17 mouse cellular contexts compared by ENCODE assay signal in genomic region chr14:36414180-36414579, GRCm38 (mm10).
"Had no signal": no experiment of that assay in that cellular context is flagged by ENCODE, and none has a peak within 500 bp of the region (broad histone marks: within the 10 kb centered on the region; RNA-seq: fewer than 3 reads in every experiment).

No protein-coding gene starts in this region.

- H3K9ac ChIP-seq: liver, embryonic 13.5 days; liver, embryonic 15.5 days; liver, postnatal 0 days; lung, embryonic 15.5 days; neural tube, embryonic 13.5 days; stomach, embryonic 15.5 days had no signal

- H3K4me3 ChIP-seq: liver, embryonic 13.5 days; liver, embryonic 15.5 days; lung, embryonic 15.5 days; megakaryocyte, embryonic 14.5 days; neural tube, embryonic 13.5 days; stomach, embryonic 15.5 days had no signal

- H3K4me2 ChIP-seq: liver, embryonic 13.5 days; liver, embryonic 15.5 days; lung, embryonic 15.5 days; neural tube, embryonic 13.5 days; stomach, embryonic 15.5 days had no signal

- H3K4me1 ChIP-seq: liver, embryonic 13.5 days; liver, embryonic 15.5 days; lung, embryonic 15.5 days; megakaryocyte, embryonic 14.5 days; stomach, embryonic 15.5 days had no signal

- ATAC-seq: liver, postnatal 0 days; lung, postnatal 0 days had no signal

- DNase-seq: liver, embryonic 13.5 days; liver, postnatal 0 days; lung, adult 2 months; lung, postnatal 14 days; lung, postnatal 36 days; right cerebral cortex, postnatal 14 days; thymus, adult 2 months; thymus, postnatal 25 days; thymus, postnatal 4 days had no signal

- H3K27me3 ChIP-seq: liver, embryonic 13.5 days; liver, embryonic 15.5 days; lung, embryonic 15.5 days; megakaryocyte, embryonic 14.5 days; neural tube, embryonic 13.5 days; stomach, embryonic 15.5 days had no signal

- H3K36me3 ChIP-seq: liver, embryonic 13.5 days; liver, embryonic 15.5 days; lung, embryonic 15.5 days; neural tube, embryonic 13.5 days; stomach, embryonic 15.5 days had no signal

- H3K9me3 ChIP-seq: liver, embryonic 13.5 days; liver, embryonic 15.5 days; lung, embryonic 15.5 days; megakaryocyte, embryonic 14.5 days; neural tube, embryonic 13.5 days; stomach, embryonic 15.5 days had no signal

- H3K27ac ChIP-seq: liver, embryonic 13.5 days; liver, embryonic 15.5 days; lung, embryonic 15.5 days; macrophage; neural tube, embryonic 13.5 days; stomach, embryonic 15.5 days; stomach, postnatal 0 days had no signal
